Mouse (Mus musculus): ENCODE data around the gene Olig1.

- no peak for TF ChIP-seq GATA1 (IDR thresholded peaks at IDR 0.05; ENCODE audit: borderline replicate concordance, low read length)
- no peak for TF ChIP-seq FLI1 (IDR thresholded peaks at IDR 0.05; ENCODE audit: low read length)
Observed at GRCm38 (mm10) chr16:91223327-91224067, 46.1 kb upstream of the Olig1 start.
